Mouse (Mus musculus) spleen, adult 2 months (tissue): ENCODE measurements around the gene Slc37a4.

Experiments
- CTCF ChIP-seq: fragments of 200-500 bp; IDR thresholded peaks from 2 replicates; pipeline ENCODE4 v1.5.1; 2011; ENCODE audit warnings: mild to moderate bottlenecking, inconsistent platforms; ENCODE audit not compliant: insufficient read depth, insufficient read length, insufficient replicate concordance; ENCODE audit errors: extremely low read depth
- POLR2A ChIP-seq: fragments of 200-500 bp; IDR thresholded peaks from 2 replicates; pipeline ENCODE4 v1.6.1; 2011; ENCODE audit warnings: low read depth, low read length, inconsistent platforms

DNA sequence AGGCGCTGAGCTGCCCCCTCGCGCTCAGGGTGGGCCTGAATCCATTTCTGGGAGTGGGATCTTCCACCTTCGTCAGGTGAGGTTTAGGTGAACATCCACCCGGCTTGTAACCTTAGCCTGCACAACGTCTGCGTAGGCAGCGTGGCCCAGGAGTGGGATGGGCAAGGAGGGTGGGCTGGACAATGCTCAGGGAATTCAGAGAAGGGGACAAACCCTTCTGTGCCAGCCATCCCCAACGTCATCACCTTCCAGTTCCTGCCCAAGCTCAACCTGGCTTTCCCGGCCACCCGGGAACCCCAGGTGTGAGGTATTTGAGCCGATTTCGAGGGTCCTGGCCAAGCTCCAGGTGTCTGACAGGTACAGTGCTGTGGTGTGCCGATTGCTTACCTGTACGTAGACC is 16.8 kb upstream of the Slc37a4 start:
- TF ChIP-seq POLR2A (no peak), CTCF (no peak)
